Mouse (Mus musculus): ENCODE data around the gene Eif2ak3. TPM values are rescaled to one million over a fixed set of nuclear protein-coding genes. Genes with fewer than 3 reads are reported as not detected.

Eif2ak3 gene
- polyA plus RNA-seq, 1 experiment from 2014 or later = 6.5 TPM

GRCm38 (mm10) chr6:70874035-70874775 is 29.9 kb downstream of the Eif2ak3 start:
- Histone ChIP-seq H3K4me3 (no peak overlapping the region), H3K27ac (no peak overlapping the region), H3K9me3 (no peaks in the 10 kb centered on the region), H3K27me3 (ENCODE audit: poor library complexity, severe bottlenecking) (no peaks in the 10 kb centered on the region), H3K4me1 (peaks cover 35% of the 10 kb centered on the region), H3K36me3 (replicated peaks) (peaks cover 10% of the 10 kb centered on the region)
- WGBS = 80% methylated on average over 5 of the region's 5 CpGs
- DNase-seq (ENCODE audit: extremely low spot score, low spot score) = no peak

DNA sequence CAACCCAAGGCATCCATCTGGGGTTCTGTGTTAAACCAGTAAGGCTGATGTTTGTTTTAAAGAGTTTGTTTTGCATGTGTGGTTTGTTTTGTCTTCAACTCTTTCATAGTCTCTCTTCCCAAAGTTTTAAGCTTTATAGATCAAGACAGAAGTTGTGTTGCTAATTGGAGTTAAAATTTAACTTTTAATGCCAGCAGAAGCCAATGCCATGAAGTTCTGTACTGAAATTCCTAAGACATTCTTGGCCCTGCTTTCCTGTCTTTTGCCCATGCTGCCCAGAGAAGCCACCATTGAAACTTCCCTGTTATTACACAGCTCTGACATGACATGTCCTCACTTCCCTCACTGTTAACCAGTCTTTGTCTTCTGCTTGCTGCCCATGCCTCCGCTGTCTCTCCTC is 30.7 kb downstream of the Eif2ak3 start:
- no peak for DNase-seq (ENCODE audit: extremely low spot score, low spot score)
- H3K27ac ChIP-seq = no peak overlapping the region
- no peaks in the 10 kb centered on the region for H3K27me3 ChIP-seq (ENCODE audit: poor library complexity, severe bottlenecking)
- H3K4me3 ChIP-seq = no peak overlapping the region
- 91% methylated on average over 1 of the region's 1 CpGs for WGBS
- H3K9me3 ChIP-seq = no peaks in the 10 kb centered on the region
- peaks cover 35% of the 10 kb centered on the region for H3K4me1 ChIP-seq
- H3K36me3 ChIP-seq (replicated peaks) = peaks cover 12% of the 10 kb centered on the region

- H3K36me3 ChIP-seq (replicated peaks) = peaks cover 44% of the 10 kb centered on the region
Measured at GRCm38 (mm10) chr6:70880714-70881304, 36.5 kb downstream of the Eif2ak3 start.

DNA sequence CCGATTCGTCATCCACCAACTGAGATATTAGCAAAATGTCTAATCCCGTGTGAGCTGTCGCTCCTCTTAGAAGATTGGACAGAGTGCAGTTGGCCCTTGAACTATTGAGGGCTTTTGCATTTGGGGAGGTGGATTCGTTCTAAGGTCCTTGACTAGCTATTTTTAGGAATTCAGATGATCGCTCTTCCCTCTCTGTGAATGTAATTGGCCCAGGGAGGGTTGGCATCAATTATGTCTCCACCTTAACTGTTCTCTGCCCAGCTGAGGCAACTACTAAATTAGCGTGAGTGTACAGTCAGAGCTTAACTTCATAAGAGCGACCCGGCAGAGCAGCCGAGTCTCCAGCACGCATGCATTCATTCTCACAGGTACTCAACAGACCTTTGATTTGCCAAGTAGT is 43.7 kb downstream of the Eif2ak3 start:
- no peak for DNase-seq (ENCODE audit: extremely low spot score, low spot score)
- Histone ChIP-seq H3K4me3 (no peak overlapping the region), H3K4me1 (no peaks in the 10 kb centered on the region), H3K9me3 (no peaks in the 10 kb centered on the region), H3K27ac (no peak overlapping the region), H3K36me3 (replicated peaks) (peaks cover 93% of the 10 kb centered on the region), H3K27me3 (ENCODE audit: poor library complexity, severe bottlenecking) (no peaks in the 10 kb centered on the region)
- 94% methylated on average over 11 of the region's 11 CpGs for WGBS

More at GRCm38 (mm10) chr6:70880714-70881304, 36.5 kb downstream of the Eif2ak3 start:
- Histone ChIP-seq H3K4me3 (no peak overlapping the region), H3K27me3 (ENCODE audit: poor library complexity, severe bottlenecking) (no peaks in the 10 kb centered on the region), H3K4me1 (peaks cover 17% of the 10 kb centered on the region), H3K9me3 (no peaks in the 10 kb centered on the region), H3K27ac (no peak overlapping the region)
- 28% methylated on average over 5 of the region's 5 CpGs for WGBS
- peak; percentile 71 for DNase-seq (ENCODE audit: extremely low spot score, low spot score)

DNA sequence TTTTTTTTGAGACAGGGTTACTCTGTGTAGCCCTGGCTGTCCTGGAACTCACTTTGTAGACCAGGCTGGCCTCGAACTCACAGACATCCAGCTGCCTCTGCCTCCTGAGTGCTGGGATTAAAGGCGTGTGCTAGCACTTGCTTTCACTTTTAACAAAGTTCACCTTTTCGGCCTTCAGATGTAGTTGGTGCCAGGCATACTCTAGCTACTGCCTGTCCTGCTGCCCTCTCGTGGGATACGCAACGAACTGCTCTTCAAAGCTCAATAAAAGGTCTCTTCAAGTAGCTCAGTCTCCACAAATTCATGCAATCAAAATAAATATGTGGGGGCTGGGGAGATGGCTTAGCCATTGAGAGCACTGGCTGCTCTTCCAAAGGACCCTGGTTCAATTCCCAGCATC is 53.9 kb downstream of the Eif2ak3 start:
- Histone ChIP-seq H3K4me1 (peaks cover 18% of the 10 kb centered on the region), H3K27ac (no peak overlapping the region), H3K36me3 (replicated peaks) (peaks cover 57% of the 10 kb centered on the region), H3K27me3 (ENCODE audit: poor library complexity, severe bottlenecking) (no peaks in the 10 kb centered on the region), H3K9me3 (no peaks in the 10 kb centered on the region), H3K4me3 (no peak overlapping the region)
- 82% methylated on average over 6 of the region's 6 CpGs for WGBS
- no peak for DNase-seq (ENCODE audit: extremely low spot score, low spot score)

DNA sequence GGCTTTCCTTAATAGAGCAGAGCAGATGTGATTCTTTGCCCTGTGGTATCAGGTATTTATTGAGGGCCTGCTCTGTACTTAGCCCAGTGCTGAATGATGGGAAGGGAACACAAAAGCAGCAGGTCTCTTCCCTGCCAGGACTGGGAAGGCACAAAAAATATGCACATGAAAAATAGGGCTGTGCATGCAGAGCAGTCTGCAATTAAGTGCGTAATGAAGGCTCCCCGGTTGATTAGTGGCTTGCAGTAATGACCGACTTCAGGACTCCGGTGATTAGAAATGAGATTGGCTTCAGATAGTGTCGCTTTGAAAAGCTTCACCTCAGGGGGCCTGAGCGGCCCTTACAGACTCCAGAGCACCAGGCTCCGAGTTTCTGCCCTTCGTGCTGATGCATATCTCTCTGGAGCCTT is 55.3 kb downstream of the Eif2ak3 start:
- no peaks in the 10 kb centered on the region for H3K27me3 ChIP-seq (ENCODE audit: poor library complexity, severe bottlenecking)
- 16% methylated on average over 8 of the region's 8 CpGs for WGBS
- H3K9me3 ChIP-seq = no peaks in the 10 kb centered on the region
- no peak overlapping the region for H3K4me3 ChIP-seq
- peaks cover 60% of the 10 kb centered on the region for H3K36me3 ChIP-seq (replicated peaks)
- no peak for DNase-seq (ENCODE audit: extremely low spot score, low spot score)
- no peak overlapping the region for H3K27ac ChIP-seq
- peaks cover 18% of the 10 kb centered on the region for H3K4me1 ChIP-seq

- Histone ChIP-seq H3K36me3 (replicated peaks) (peaks cover 47% of the 10 kb centered on the region), H3K4me1 (peaks cover 18% of the 10 kb centered on the region), H3K4me3 (no peak overlapping the region), H3K27me3 (ENCODE audit: poor library complexity, severe bottlenecking) (no peaks in the 10 kb centered on the region), H3K27ac (no peak overlapping the region), H3K9me3 (no peaks in the 10 kb centered on the region)
- no peak for DNase-seq (ENCODE audit: extremely low spot score, low spot score)
- 95% methylated on average over 5 of the region's 5 CpGs for WGBS
Measured at GRCm38 (mm10) chr6:70903689-70904088, 59.4 kb downstream of the Eif2ak3 start.

DNA sequence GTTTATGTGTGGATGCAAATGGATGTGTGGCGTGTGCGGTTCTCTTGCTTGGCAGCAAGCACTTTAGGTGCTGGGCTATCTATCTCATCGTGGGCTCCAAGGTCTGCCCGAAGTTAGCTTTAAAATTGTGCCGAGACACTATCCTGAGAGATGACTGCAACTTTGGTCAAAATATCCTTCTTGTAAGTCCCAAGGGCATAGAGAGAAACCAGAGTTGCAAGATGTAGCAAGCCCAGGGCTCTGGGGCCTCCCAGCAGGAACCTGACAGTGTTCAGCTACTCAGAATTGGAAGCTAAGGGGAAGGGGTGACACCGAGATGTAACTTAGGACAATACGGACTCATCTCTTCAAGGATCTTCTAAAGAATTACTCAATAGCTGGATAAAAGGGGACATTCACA is 65.3 kb downstream of the Eif2ak3 start:
- peaks cover 24% of the 10 kb centered on the region for H3K27me3 ChIP-seq (ENCODE audit: poor library complexity, severe bottlenecking)
- no peak overlapping the region for H3K4me3 ChIP-seq
- peaks cover 19% of the 10 kb centered on the region for H3K4me1 ChIP-seq
- H3K36me3 ChIP-seq (replicated peaks) = peaks cover 19% of the 10 kb centered on the region
- no peak for DNase-seq (ENCODE audit: extremely low spot score, low spot score)
- no peaks in the 10 kb centered on the region for H3K9me3 ChIP-seq
- H3K27ac ChIP-seq = no peak overlapping the region
- 94% methylated on average over 7 of the region's 7 CpGs for WGBS

- WGBS = 82% methylated on average over 4 of the region's 4 CpGs
- H3K36me3 ChIP-seq (replicated peaks) = peaks cover 15% of the 10 kb centered on the region
- no peak for DNase-seq (ENCODE audit: extremely low spot score, low spot score)
- H3K9me3 ChIP-seq = no peaks in the 10 kb centered on the region
- peaks cover 19% of the 10 kb centered on the region for H3K4me1 ChIP-seq
- H3K27me3 ChIP-seq (ENCODE audit: poor library complexity, severe bottlenecking) = peaks cover 24% of the 10 kb centered on the region
- no peak overlapping the region for H3K27ac ChIP-seq
- no peak overlapping the region for H3K4me3 ChIP-seq
Measured at GRCm38 (mm10) chr6:70910285-70910684, 66.0 kb downstream of the Eif2ak3 start.

DNA sequence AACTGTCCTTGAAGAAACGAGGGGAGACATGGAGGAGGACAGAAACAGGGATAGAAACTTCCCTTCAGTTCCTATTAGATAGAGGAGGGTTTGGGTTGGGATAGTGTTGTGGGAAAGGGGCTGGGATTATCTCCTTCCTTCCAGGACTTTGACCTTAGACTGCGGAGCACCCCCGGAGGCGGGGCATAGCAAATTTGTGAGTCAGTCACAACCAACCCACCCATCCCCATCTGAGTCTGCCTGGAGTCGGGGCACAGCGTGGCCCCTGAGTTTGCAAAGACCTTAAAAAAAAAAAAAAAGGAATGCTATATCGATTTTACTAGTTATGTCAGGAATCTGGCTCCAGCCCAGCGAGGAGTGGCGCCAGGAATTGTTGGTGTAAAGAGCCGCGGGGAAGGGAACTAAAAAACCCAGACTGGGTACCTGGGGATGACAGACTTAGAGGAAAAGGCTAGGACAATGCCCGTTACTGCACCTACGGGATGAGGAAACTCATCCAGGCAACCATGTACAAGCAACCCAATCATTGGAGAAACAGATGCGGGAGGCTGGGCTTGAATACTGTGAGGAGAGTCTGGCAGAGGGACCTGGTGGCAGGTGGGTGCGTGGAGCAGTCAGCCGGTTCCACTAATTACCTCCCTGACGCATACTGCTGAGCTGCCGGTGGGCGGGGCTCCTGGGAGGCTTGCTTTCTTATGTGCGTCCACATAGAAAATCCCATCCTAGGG is 67.5 kb downstream of the Eif2ak3 start:
- DNase-seq (ENCODE audit: extremely low spot score, low spot score) = no peak
- 10% methylated on average over 20 of the region's 20 CpGs for WGBS
- Histone ChIP-seq H3K4me1 (peaks cover 19% of the 10 kb centered on the region), H3K9me3 (no peaks in the 10 kb centered on the region), H3K27ac (no peak overlapping the region), H3K4me3 (peak overlapping the region; percentile 30), H3K27me3 (ENCODE audit: poor library complexity, severe bottlenecking) (peaks cover 24% of the 10 kb centered on the region), H3K36me3 (replicated peaks) (no peaks in the 10 kb centered on the region)

DNA sequence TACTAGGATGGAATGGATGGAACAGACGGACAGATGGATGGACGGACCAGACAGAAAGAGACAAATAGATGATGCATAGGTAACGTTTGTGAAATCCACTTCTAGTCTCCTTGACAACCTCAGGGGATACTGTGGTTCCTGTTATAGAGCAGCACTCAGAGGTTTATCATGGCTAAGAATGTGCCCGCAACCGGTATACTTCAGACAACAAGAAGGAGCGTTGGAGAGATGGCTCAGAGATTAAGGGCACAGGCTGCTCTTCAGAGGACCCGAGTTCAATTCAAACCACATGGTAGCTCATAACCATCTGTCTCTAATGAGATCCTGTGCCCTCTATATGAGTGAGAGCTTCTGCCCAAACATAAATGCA is 68.1 kb downstream of the Eif2ak3 start:
- no peak for DNase-seq (ENCODE audit: extremely low spot score, low spot score)
- peaks cover 19% of the 10 kb centered on the region for H3K4me1 ChIP-seq
- no peaks in the 10 kb centered on the region for H3K9me3 ChIP-seq
- peaks cover 24% of the 10 kb centered on the region for H3K27me3 ChIP-seq (ENCODE audit: poor library complexity, severe bottlenecking)
- WGBS = 68% methylated on average over 7 of the region's 7 CpGs
- H3K4me3 ChIP-seq = no peak overlapping the region
- no peaks in the 10 kb centered on the region for H3K36me3 ChIP-seq (replicated peaks)
- no peak overlapping the region for H3K27ac ChIP-seq

GRCm38 (mm10) chr6:70918827-70919226 is 74.5 kb downstream of the Eif2ak3 start, which contains the start of gene Tex37:
Tex37 (minus strand) TSS chr6:70918927.
- WGBS = 94% methylated on average over 3 of the region's 3 CpGs
- Histone ChIP-seq H3K4me3 (no peak within 1 kb of the TSS), H3K4me1 (peaks cover 27% of the 10 kb centered on the region), H3K27ac (no peak within 1 kb of the TSS), H3K36me3 (replicated peaks) (no peaks in the 10 kb centered on the region), H3K27me3 (ENCODE audit: poor library complexity, severe bottlenecking) (peaks cover 38% of the 10 kb centered on the region), H3K9me3 (no peaks in the 10 kb centered on the region)
- no peak for DNase-seq (ENCODE audit: extremely low spot score, low spot score)

Measured in forebrain, embryonic 10.5 days (tissue).